Mouse (Mus musculus) liver, adult 2 months (tissue): ENCODE results near the gene Mier1. TPM values are rescaled to one million over a fixed set of nuclear protein-coding genes. Genes with fewer than 3 reads are reported as not detected.

Experiments used
- DNase-seq: peaks from one replicate; pipeline ENCODE4 v3.0.0-alpha.2; 2011; ENCODE audit warnings: low read depth, low spot score; ENCODE audit errors: extremely low read depth
- H3K27ac ChIP-seq: fragments of 200-500 bp; replicated peaks from 2 replicates; pipeline ENCODE4 v1.5.1; 2012; ENCODE audit warnings: low read depth, mild to moderate bottlenecking, control low read depth, inconsistent platforms, low read length; ENCODE audit not compliant: insufficient read depth
- H3K27me3 ChIP-seq: fragments of 200-500 bp; 2 replicates; pipeline ENCODE4 v1.6.1; 2012; ENCODE audit warnings: mild to moderate bottlenecking, moderate library complexity, low read length, inconsistent platforms; ENCODE audit not compliant: control insufficient read depth, insufficient read depth
- H3K36me3 ChIP-seq: fragments of 200-500 bp; 2 replicates; pipeline ENCODE4 v1.6.1; 2012; ENCODE audit warnings: low read length, inconsistent platforms; ENCODE audit not compliant: control insufficient read depth, insufficient read depth
- H3K4me1 ChIP-seq: fragments of 200-500 bp; 2 replicates; pipeline ENCODE4 v1.6.1; 2011; ENCODE audit warnings: low read length; ENCODE audit not compliant: control insufficient read depth, insufficient read depth
- H3K4me3 ChIP-seq: fragments of 200-500 bp; 2 replicates; pipeline ENCODE4 v1.5.1; 2011; ENCODE audit warnings: low read depth, mild to moderate bottlenecking, control low read depth, low read length, moderate library complexity; ENCODE audit not compliant: insufficient read depth
- H3K79me2 ChIP-seq: fragments of 200-500 bp; 2 replicates; pipeline ENCODE4 v1.6.1; 2012; ENCODE audit warnings: inconsistent platforms, mild to moderate bottlenecking, low read length, moderate library complexity; ENCODE audit not compliant: control insufficient read depth, insufficient read depth
- H3K9ac ChIP-seq: fragments of 200-500 bp; 2 replicates; pipeline ENCODE4 v1.6.1; 2012; ENCODE audit warnings: low read depth, mild to moderate bottlenecking, control low read depth, inconsistent platforms, low read length
- CTCF ChIP-seq: fragments of 200-500 bp; IDR thresholded peaks from 2 replicates; pipeline ENCODE4 v1.5.1; 2011; ENCODE audit warnings: low read depth, low read length, control low read depth
- POLR2A ChIP-seq: fragments of 200-500 bp; IDR thresholded peaks from 2 replicates; pipeline ENCODE4 v1.6.1; 2011; ENCODE audit warnings: low read length, control low read depth; ENCODE audit not compliant: insufficient read depth; ENCODE audit errors: extremely low read depth
- WGBS: fragments of 180-500 bp; shearing (Covaris S2); methylation state at CpG from one replicate; pipeline ENCODE4 v1.1.7; 2018; 5-methylcytosine and 5-hydroxymethylcytosine counted together
- polyA plus RNA-seq: library from polyadenylated mRNA; depleted of rRNA; stranded (reverse); fragments of >200 nt; gene quantifications from 2 replicates; pipeline ENCODE4 v1.2.3, GENCODE M21; 2012
- total RNA-seq: library from RNA; depleted of rRNA; stranded (reverse); fragments of >200 nt; gene quantifications from 2 replicates; pipeline ENCODE4 v1.2.3, GENCODE M21; 2014

Gene Mier1
- total and polyA plus RNA-seq, 2 experiments = 7.3 to 25.4 TPM

GRCm38 (mm10) chr4:103174001-103174400 lies 59.8 kb downstream of the Mier1 start:
- 96% methylated on average over 7 of the region's 7 CpGs for WGBS
- no peak for DNase-seq
- H3K27ac ChIP-seq = no peak overlapping the region

GRCm38 (mm10) chr4:103177681-103178080 lies 63.5 kb downstream of the Mier1 start:
- peaks cover 66% of the 10 kb centered on the region for H3K36me3 ChIP-seq
- no peak for TF ChIP-seq CTCF
- no peak for TF ChIP-seq POLR2A
- no peak overlapping the region for H3K27ac ChIP-seq
- no peak overlapping the region for H3K4me3 ChIP-seq
- H3K4me1 ChIP-seq = no peaks in the 10 kb centered on the region; the same call in 1 of the 2 replicates
- no peaks in the 10 kb centered on the region for H3K79me2 ChIP-seq
- no peak for DNase-seq
- 84% methylated on average over 1 of the region's 1 CpGs for WGBS
- H3K9ac ChIP-seq = no peak overlapping the region
- no peaks in the 10 kb centered on the region for H3K27me3 ChIP-seq

More at GRCm38 (mm10) chr4:103174001-103174400, 59.8 kb downstream of the Mier1 start:
- Histone ChIP-seq H3K4me3 (no peak overlapping the region), H3K79me2 (no peaks in the 10 kb centered on the region), H3K27me3 (no peaks in the 10 kb centered on the region), H3K36me3 (peaks cover 55% of the 10 kb centered on the region), H3K9ac (no peak overlapping the region), H3K4me1 (no peaks in the 10 kb centered on the region)
- TF ChIP-seq POLR2A = no peak
- no peak for TF ChIP-seq CTCF

- 80% methylated on average over 7 of the region's 7 CpGs for WGBS
- Histone ChIP-seq H3K4me3 (no peak overlapping the region), H3K79me2 (no peaks in the 10 kb centered on the region), H3K9ac (no peak overlapping the region), H3K27me3 (no peaks in the 10 kb centered on the region), H3K4me1 (no peaks in the 10 kb centered on the region; the same call in 1 of the 2 replicates), H3K27ac (no peak overlapping the region), H3K36me3 (peaks cover 68% of the 10 kb centered on the region)
- TF ChIP-seq POLR2A (no peak), CTCF (no peak)
- no peak for DNase-seq
These were observed 64.6 kb downstream of the Mier1 start for GRCm38 (mm10) chr4:103178635-103179318.

GRCm38 (mm10) chr4:103179581-103179980 lies 65.4 kb downstream of the Mier1 start:
- Histone ChIP-seq H3K9ac (no peak overlapping the region), H3K4me3 (no peak overlapping the region), H3K27me3 (no peaks in the 10 kb centered on the region), H3K4me1 (no peaks in the 10 kb centered on the region; the same call in 1 of the 2 replicates), H3K36me3 (peaks cover 70% of the 10 kb centered on the region), H3K27ac (no peak overlapping the region), H3K79me2 (no peaks in the 10 kb centered on the region)
- DNase-seq = no peak
- 79% methylated on average over 3 of the region's 3 CpGs for WGBS
- TF ChIP-seq CTCF = no peak

GRCm38 (mm10) chr4:103180300-103180888 lies 66.2 kb downstream of the Mier1 start:
- Histone ChIP-seq H3K27me3 (no peaks in the 10 kb centered on the region), H3K36me3 (peaks cover 69% of the 10 kb centered on the region), H3K79me2 (no peaks in the 10 kb centered on the region), H3K4me1 (no peaks in the 10 kb centered on the region; the same call in 1 of the 2 replicates), H3K4me3 (no peak overlapping the region), H3K27ac (no peak overlapping the region), H3K9ac (no peak overlapping the region)
- 94% methylated on average over 8 of the region's 8 CpGs for WGBS
- TF ChIP-seq POLR2A = no peak
- no peak for TF ChIP-seq CTCF
- DNase-seq = no peak
